Mouse (Mus musculus) ovary, postnatal 10 days (tissue): Measurements from ENCODE around the gene Ercc6l.
"Not testable (repeated sequence)": the region's sequence is repeated elsewhere in the genome, so short reads cannot be mapped to it uniquely, and the experiment has no call there.

Experiments
- DNase-seq: peaks from one replicate; pipeline ENCODE4 v3.0.0; 2022; ENCODE audit warnings: low spot score

The Ercc6l gene

GRCm38 (mm10) chrX:102109349-102109748 is 47.5 kb downstream of the Ercc6l start:
- not testable (repeated sequence) for DNase-seq

GRCm38 (mm10) chrX:102103830-102104229 is 53.1 kb downstream of the Ercc6l start:
- DNase-seq: not testable (repeated sequence)

GRCm38 (mm10) chrX:102101886-102102285 is 55.0 kb downstream of the Ercc6l start:
- no peak for DNase-seq

GRCm38 (mm10) chrX:102094381-102094904 is 62.4 kb downstream of the Ercc6l start:
- no peak for DNase-seq
